Mouse (Mus musculus) left cerebral cortex, postnatal 25 days (tissue): ENCODE measurements around the gene Map3k7cl. TPM values are rescaled to one million over a fixed set of nuclear protein-coding genes. Genes with fewer than 3 reads are reported as not detected.
A peak's percentile ranks its signal among the peaks of the same experiment; 100 is the strongest.

ENCODE experiments used
- DNase-seq, 2 experiments: peaks; one replicate each; pipeline ENCODE4 v3.0.0; 2022; ENCODE audit warnings: low spot score in 2 of 2, mixed read lengths in 1 of 2
- intact Hi-C: fragments of 180-260 bp; cut with DNase I; formaldehyde crosslinking; loops from one replicate; pipeline ENCODE4 v1.15.1; 2025
- total RNA-seq, 2 experiments: library from RNA; stranded (reverse); gene quantifications; 2 replicates each; pipeline ENCODE4 v1.2.3; 2021

Map3k7cl gene
- total RNA-seq, 2 experiments from 2014 or later = 0.32 to 0.44 TPM

- DNase-seq = no peak
- intact Hi-C loops = no loop called here
These were observed 29.6 kb downstream of the Map3k7cl start for GRCm38 (mm10) chr16:87582776-87583175.

GRCm38 (mm10) chr16:87584618-87585017 is 31.5 kb downstream of the Map3k7cl start:
- peak in 1 of 2 experiments; percentile 8 for DNase-seq
- intact Hi-C loops = no loop called here

GRCm38 (mm10) chr16:87585548-87586262 is 32.6 kb downstream of the Map3k7cl start:
- intact Hi-C loops = no loop called here
- no peak for DNase-seq

GRCm38 (mm10) chr16:87587843-87588242 is 34.7 kb downstream of the Map3k7cl start:
- intact Hi-C loops = no loop called here
- no peak for DNase-seq

GRCm38 (mm10) chr16:87594145-87594544 is 41.0 kb downstream of the Map3k7cl start:
- intact Hi-C loops = no loop called here
- DNase-seq = no peak

GRCm38 (mm10) chr16:87595149-87595548 is 42.0 kb downstream of the Map3k7cl start:
- intact Hi-C loops = no loop called here
- DNase-seq = no peak

- intact Hi-C loops = no loop called here
- DNase-seq = peak in 1 of 2 experiments; percentile 34
These were observed 49.8 kb downstream of the Map3k7cl start for GRCm38 (mm10) chr16:87602717-87603526.

- no peak for DNase-seq
- intact Hi-C loops = no loop called here
These were observed 50.9 kb downstream of the Map3k7cl start for GRCm38 (mm10) chr16:87604002-87604401.

- intact Hi-C loops = no loop called here
- no peak for DNase-seq
These were observed 51.8 kb downstream of the Map3k7cl start for GRCm38 (mm10) chr16:87604883-87605282.

- intact Hi-C loops = no loop called here
- DNase-seq = no peak
These were observed 54.3 kb downstream of the Map3k7cl start for GRCm38 (mm10) chr16:87607383-87607782.

GRCm38 (mm10) chr16:87607959-87608358 is 54.8 kb downstream of the Map3k7cl start:
- intact Hi-C loops = no loop called here
- DNase-seq = no peak

- no peak for DNase-seq
- intact Hi-C loops = no loop called here
These were observed 57.0 kb downstream of the Map3k7cl start for GRCm38 (mm10) chr16:87610142-87610541.

GRCm38 (mm10) chr16:87610556-87611295 is 57.6 kb downstream of the Map3k7cl start:
- intact Hi-C loops = no loop called here
- no peak for DNase-seq

GRCm38 (mm10) chr16:87611420-87611819 is 58.3 kb downstream of the Map3k7cl start:
- DNase-seq = no peak
- intact Hi-C loops = no loop called here

- intact Hi-C loops = no loop called here
- DNase-seq = no peak
These were observed 59.2 kb downstream of the Map3k7cl start for GRCm38 (mm10) chr16:87612218-87612838.

- no peak for DNase-seq
- intact Hi-C loops = no loop called here
These were observed 64.2 kb downstream of the Map3k7cl start for GRCm38 (mm10) chr16:87617377-87617776.

- intact Hi-C loops = no loop called here
- DNase-seq = no peak
These were observed 68.1 kb downstream of the Map3k7cl start for GRCm38 (mm10) chr16:87621246-87621645.

- DNase-seq = no peak
- intact Hi-C loops = no loop called here
These were observed 70.8 kb downstream of the Map3k7cl start for GRCm38 (mm10) chr16:87623881-87624280.

GRCm38 (mm10) chr16:87624937-87625336 is 71.8 kb downstream of the Map3k7cl start:
- intact Hi-C loops = no loop called here
- no peak for DNase-seq

GRCm38 (mm10) chr16:87625341-87625740 is 72.2 kb downstream of the Map3k7cl start:
- DNase-seq = peak; percentile 11 to 28
- intact Hi-C loops = no loop called here
